Mouse (Mus musculus) kidney, adult 2 months (tissue): ENCODE measurements around the gene Cmas.

ENCODE experiments used
- CTCF ChIP-seq: fragments of 200-500 bp; conservative IDR thresholded peaks from 2 replicates; pipeline ENCODE4 v1.5.1; 2011; ENCODE audit warnings: low read depth, mild to moderate bottlenecking, control low read depth, low read length, moderate library complexity, mixed read lengths; ENCODE audit not compliant: insufficient read depth, insufficient read length
- POLR2A ChIP-seq: fragments of 200-500 bp; IDR thresholded peaks from one replicate; pipeline ENCODE4 v1.6.1; 2011; ENCODE audit warnings: low read depth, low read length, control low read depth

DNA sequence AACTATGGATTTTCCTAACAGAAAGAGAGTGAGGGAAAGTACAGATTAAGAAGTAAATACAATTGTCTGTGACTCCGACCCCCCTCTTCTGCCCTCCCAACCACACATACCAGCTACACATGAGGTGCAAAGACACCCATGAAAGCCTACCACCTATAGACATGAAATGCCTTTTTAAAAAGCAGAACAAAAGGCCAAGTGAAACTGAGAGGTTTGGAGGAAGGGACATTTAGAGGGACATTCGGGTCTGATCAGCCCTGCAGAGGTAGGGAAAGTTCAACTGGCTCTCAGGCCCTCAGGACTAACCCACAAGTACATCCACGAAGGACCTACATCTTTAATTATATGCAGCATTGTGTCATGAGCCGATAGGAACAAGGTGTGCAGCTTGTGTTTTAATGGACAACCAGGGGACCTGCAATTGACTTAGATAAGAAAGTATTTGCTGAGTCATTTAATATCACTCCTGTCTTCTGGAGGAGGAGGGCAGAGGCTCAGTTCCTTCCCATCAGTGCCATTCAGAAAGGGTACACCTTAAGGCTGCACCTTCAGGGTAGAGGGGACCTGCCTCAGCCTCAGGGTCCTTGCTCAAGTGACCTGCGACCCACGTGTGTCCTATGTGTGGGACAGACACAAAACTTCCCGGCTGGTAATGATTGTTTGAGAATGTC, 43.4 kb downstream of the Cmas start:
- no peak for TF ChIP-seq POLR2A
- no peak for TF ChIP-seq CTCF
